12 mouse cellular contexts compared by ENCODE assay signal in the genomic region with DNA sequence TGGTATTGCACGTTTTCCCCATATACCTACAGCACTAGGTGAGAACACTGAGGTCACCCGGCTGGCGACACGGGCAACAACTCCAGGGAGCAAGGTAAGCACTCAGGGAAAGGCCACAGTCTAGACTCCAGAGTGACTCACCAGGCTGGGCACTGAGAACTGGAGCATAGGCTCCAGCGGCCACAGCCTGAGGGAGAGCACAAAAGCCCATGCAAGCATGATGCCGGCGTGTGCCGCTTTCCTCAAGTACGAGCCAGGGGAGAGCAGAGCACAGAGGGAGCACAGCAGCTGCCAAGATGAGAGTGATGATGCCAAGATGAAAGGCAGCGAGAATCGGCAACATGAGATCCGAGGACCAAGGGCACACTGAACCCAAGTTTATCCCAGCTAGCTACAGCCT. TPM values are rescaled to one million over a fixed set of nuclear protein-coding genes. Genes with fewer than 3 reads are reported as not detected.
DNase-seq lines count a peak whose midpoint lies in the region; ATAC-seq and TF ChIP-seq lines count a peak whose summit lies in the region.
"Had no signal": no experiment of that assay in that cellular context is flagged by ENCODE, and none has a peak within 500 bp of the region (broad histone marks: within the 10 kb centered on the region; RNA-seq: fewer than 3 reads in every experiment).

No protein-coding gene starts in this region.

- H3K36me3 ChIP-seq in forebrain, postnatal 0 days (ENCODE audit: insufficient read depth): peaks cover 13% of the 10 kb centered on the region
- H3K36me3 ChIP-seq in forebrain, embryonic 10.5 days (replicated peaks): peaks cover 73% of the 10 kb centered on the region
- H3K36me3 ChIP-seq in megakaryocyte, embryonic 14.5 days (replicated peaks; ENCODE audit: low read length): peaks cover 95% of the 10 kb centered on the region

- H3K4me3 ChIP-seq in forebrain, postnatal 0 days (ENCODE audit: low read depth, low read length): no peak overlapping the region
- no peak overlapping the region for H3K4me3 ChIP-seq in forebrain, embryonic 10.5 days
- H3K4me3 ChIP-seq in megakaryocyte, embryonic 14.5 days (replicated peaks): peak overlapping the region; percentile 5
- H3K4me3 ChIP-seq: midbrain, embryonic 12.5 days had no signal

- no peak overlapping the region for H3K4me2 ChIP-seq in forebrain, postnatal 0 days (ENCODE audit: low read depth)
- H3K4me2 ChIP-seq: liver, embryonic 11.5 days; midbrain, embryonic 12.5 days had no signal

- H3K27me3 ChIP-seq in forebrain, postnatal 0 days (ENCODE audit: insufficient read depth, low read length): no peaks in the 10 kb centered on the region
- no peaks in the 10 kb centered on the region for H3K27me3 ChIP-seq in forebrain, embryonic 10.5 days (ENCODE audit: poor library complexity, severe bottlenecking)
- no peaks in the 10 kb centered on the region for H3K27me3 ChIP-seq in megakaryocyte, embryonic 14.5 days (replicated peaks)
- H3K27me3 ChIP-seq: midbrain, embryonic 12.5 days had no signal

- no peak overlapping the region for H3K27ac ChIP-seq in forebrain, postnatal 0 days (ENCODE audit: low read depth, low read length)
- H3K27ac ChIP-seq in forebrain, embryonic 10.5 days: no peak overlapping the region
- H3K27ac ChIP-seq: midbrain, embryonic 12.5 days had no signal

- peak; percentile 47 for DNase-seq in forebrain, postnatal 0 days
- no peak for DNase-seq in forebrain, embryonic 10.5 days (ENCODE audit: extremely low spot score, low spot score)
- peak; percentile 67 to 68 for DNase-seq in adrenal gland, postnatal 36 days
- no peak for DNase-seq in embryo, embryonic 10 days (ENCODE audit: low spot score)
- DNase-seq: kidney, adult 18-20 months; lung, postnatal 10 days; spleen, adult 18-20 months had no signal

- no peak for TF ChIP-seq CTCF in forebrain, postnatal 0 days (IDR thresholded peaks at IDR 0.05; ENCODE audit: low read depth)

- no peaks in the 10 kb centered on the region for H3K4me1 ChIP-seq in forebrain, postnatal 0 days (ENCODE audit: insufficient read depth)
- H3K4me1 ChIP-seq in forebrain, embryonic 10.5 days: no peaks in the 10 kb centered on the region
- H3K4me1 ChIP-seq in megakaryocyte, embryonic 14.5 days: peaks cover 51% of the 10 kb centered on the region
- H3K4me1 ChIP-seq: midbrain, embryonic 12.5 days had no signal

- H3K9ac ChIP-seq in forebrain, postnatal 0 days: no peak overlapping the region
- H3K9ac ChIP-seq: midbrain, embryonic 12.5 days had no signal

- ATAC-seq in forebrain, postnatal 0 days: peak; percentile 47
- ATAC-seq in megakaryocyte, adult 5-6 weeks (ENCODE audit: poor library complexity, severe bottlenecking): no peak
- no peak for ATAC-seq in frontal cortex, adult (ENCODE audit: low TSS enrichment)

- H3K9me3 ChIP-seq in forebrain, postnatal 0 days (ENCODE audit: low read length): no peaks in the 10 kb centered on the region
- no peaks in the 10 kb centered on the region for H3K9me3 ChIP-seq in forebrain, embryonic 10.5 days
- H3K9me3 ChIP-seq in megakaryocyte, embryonic 14.5 days: no peaks in the 10 kb centered on the region
- H3K9me3 ChIP-seq: midbrain, embryonic 12.5 days had no signal

- WGBS in forebrain, postnatal 0 days: 63% methylated on average over 12 of the region's 12 CpGs
- 91% methylated on average over 12 of the region's 12 CpGs for WGBS in forebrain, embryonic 10.5 days

RNA-seq across cellular contexts. Expression of a gene that starts 23.4 kb away (rescaled TPM):
- 16.7 and 32.2 TPM in 2 replicates for total RNA-seq in forebrain, postnatal 0 days (2014; rRNA removed)
- polyA plus RNA-seq in forebrain, postnatal 0 days (2015; fragmentation: Nextera tagmentation; extraction: Ambion mirVana): 58.1 and 74.8 TPM in 2 replicates
- polyA plus RNA-seq in forebrain, embryonic 10.5 days (2016; fragmentation: Nextera tagmentation; extraction: Ambion mirVana): 87.4 and 97.7 TPM in 2 replicates
- polyA plus RNA-seq in megakaryocyte, embryonic 14.5 days (2012; ENCODE audit: insufficient read depth, low replicate concordance): 49.5 and 106 TPM in 2 replicates
- 9.6 and 21.6 TPM in 2 replicates for total RNA-seq in megakaryocyte, adult 5-6 weeks (2015)
- total RNA-seq in megakaryocyte, adult 5-6 weeks (2017): 11.7 and 16.2 TPM in 2 replicates
- 10 to 100 TPM; 59.9 to 69.4 TPM for total RNA-seq in adrenal gland, postnatal 36 days (2021)

RNA-seq across cellular contexts. Expression of a gene that starts 23.6 kb away (rescaled TPM):
- 19.0 and 25.8 TPM in 2 replicates for total RNA-seq in forebrain, postnatal 0 days (2014; rRNA removed)
- 12.7 and 14.8 TPM in 2 replicates for polyA plus RNA-seq in forebrain, postnatal 0 days (2015; fragmentation: Nextera tagmentation; extraction: Ambion mirVana)
- polyA plus RNA-seq in forebrain, embryonic 10.5 days (2016; fragmentation: Nextera tagmentation; extraction: Ambion mirVana): 17.7 and 20.6 TPM in 2 replicates
- 16.1 and 46.5 TPM in 2 replicates for polyA plus RNA-seq in megakaryocyte, embryonic 14.5 days (2012; ENCODE audit: insufficient read depth, low replicate concordance)
- 13.4 and 14.3 TPM in 2 replicates for total RNA-seq in megakaryocyte, adult 5-6 weeks (2015)
- total RNA-seq in megakaryocyte, adult 5-6 weeks (2017): 14.8 and 18.8 TPM in 2 replicates
- 10 to 100 TPM; 11.5 to 12.7 TPM for total RNA-seq in adrenal gland, postnatal 36 days (2021)

RNA-seq across cellular contexts. Expression of a gene that starts 29.0 kb away (rescaled TPM):
- total RNA-seq in forebrain, postnatal 0 days (2014; rRNA removed): 114 and 147 TPM in 2 replicates
- 90.4 and 97.0 TPM in 2 replicates for polyA plus RNA-seq in forebrain, postnatal 0 days (2015; fragmentation: Nextera tagmentation; extraction: Ambion mirVana)
- 90.6 and 93.2 TPM in 2 replicates for polyA plus RNA-seq in forebrain, embryonic 10.5 days (2016; fragmentation: Nextera tagmentation; extraction: Ambion mirVana)
- polyA plus RNA-seq in megakaryocyte, embryonic 14.5 days (2012; ENCODE audit: insufficient read depth, low replicate concordance): 80.2 and 247 TPM in 2 replicates
- total RNA-seq in megakaryocyte, adult 5-6 weeks (2015): 23.4 and 27.7 TPM in 2 replicates
- total RNA-seq in megakaryocyte, adult 5-6 weeks (2017): 31.9 and 32.6 TPM in 2 replicates
- total RNA-seq in adrenal gland, postnatal 36 days (2021): 100 to 1,000 TPM; 156 to 163 TPM

RNA-seq across cellular contexts. Expression of a gene that starts 35.5 kb away (rescaled TPM):
- total RNA-seq in forebrain, postnatal 0 days (2014; rRNA removed): 18.3 and 21.4 TPM in 2 replicates
- polyA plus RNA-seq in forebrain, postnatal 0 days (2015; fragmentation: Nextera tagmentation; extraction: Ambion mirVana): 21.0 and 22.0 TPM in 2 replicates
- 41.4 and 42.5 TPM in 2 replicates for polyA plus RNA-seq in forebrain, embryonic 10.5 days (2016; fragmentation: Nextera tagmentation; extraction: Ambion mirVana)
- polyA plus RNA-seq in megakaryocyte, embryonic 14.5 days (2012; ENCODE audit: insufficient read depth, low replicate concordance): 1.5 and 10.4 TPM in 2 replicates
- total RNA-seq in megakaryocyte, adult 5-6 weeks (2015): 5.2 and 5.8 TPM in 2 replicates
- total RNA-seq in megakaryocyte, adult 5-6 weeks (2017): 9.3 and 16.3 TPM in 2 replicates
- 100 to 1,000 TPM in 1 of 2 experiments, 10 to 100 TPM in 1; 35.5 to 207 TPM for total RNA-seq in adrenal gland, postnatal 36 days (2021)

Comparison
In these comparisons a context has a peak if more than half of its experiments do, and no peak if none do; other contexts are left out.
1. DNase-seq: peak in forebrain, postnatal 0 days (single experiment) and adrenal gland, postnatal 36 days (2 of 2); none in forebrain, embryonic 10.5 days (single experiment) and embryo, embryonic 10 days (single experiment).